Mouse (Mus musculus) spleen, postnatal 4 days (tissue): ENCODE data around the gene Timm10.
"Not testable (repeated sequence)": the region's sequence is repeated elsewhere in the genome, so short reads cannot be mapped to it uniquely, and the experiment has no call there.

ENCODE experiments used
- DNase-seq, 2 experiments: peaks; one replicate each; pipeline ENCODE4 v3.0.0; 2022; ENCODE audit warnings: low spot score in 2 of 2

Timm10 gene

GRCm38 (mm10) chr2:84826488-84827282 is at the start of gene Timm10:
TSS of gene Timm10 (plus strand) at chr2:84826997.
- DNase-seq: peak; percentile 82 to 87

GRCm38 (mm10) chr2:84777706-84778105 is 49.1 kb upstream of the Timm10 start:
- no peak for DNase-seq

- no peak for DNase-seq
Measured at GRCm38 (mm10) chr2:84779210-84779609, 47.6 kb upstream of the Timm10 start.

GRCm38 (mm10) chr2:84783315-84783714 is 43.5 kb upstream of the Timm10 start:
- DNase-seq: no peak

GRCm38 (mm10) chr2:84783840-84784566 is 42.8 kb upstream of the Timm10 start:
- no peak for DNase-seq

- DNase-seq: no peak
Measured at GRCm38 (mm10) chr2:84788316-84788715, 38.5 kb upstream of the Timm10 start.

- DNase-seq: no peak
Measured at GRCm38 (mm10) chr2:84790418-84790817, 36.4 kb upstream of the Timm10 start.

GRCm38 (mm10) chr2:84792516-84792915 is 34.3 kb upstream of the Timm10 start:
- DNase-seq: no peak

- no peak for DNase-seq
Measured at GRCm38 (mm10) chr2:84793154-84793553, 33.6 kb upstream of the Timm10 start.

GRCm38 (mm10) chr2:84793871-84794270 is 32.9 kb upstream of the Timm10 start:
- no peak for DNase-seq

- DNase-seq: peak; percentile 86 to 92
Measured at GRCm38 (mm10) chr2:84797833-84798492, 28.8 kb upstream of the Timm10 start.

GRCm38 (mm10) chr2:84798493-84798921 is 28.3 kb upstream of the Timm10 start, which contains the start of gene Ube2l6:
TSS of gene Ube2l6 (plus strand) at chr2:84798828.
- DNase-seq: peak; percentile 91 to 93

- DNase-seq: peak; percentile 78 to 85
Measured at GRCm38 (mm10) chr2:84799041-84799561, 27.7 kb upstream of the Timm10 start.

GRCm38 (mm10) chr2:84800304-84800703 is 26.5 kb upstream of the Timm10 start:
- DNase-seq: no peak

- DNase-seq: not testable (repeated sequence)
Measured at GRCm38 (mm10) chr2:84801223-84801622, 25.6 kb upstream of the Timm10 start.

- no peak for DNase-seq
Measured at GRCm38 (mm10) chr2:84803963-84804362, 22.8 kb upstream of the Timm10 start.

GRCm38 (mm10) chr2:84806546-84806945 is 20.3 kb upstream of the Timm10 start:
- no peak for DNase-seq

- DNase-seq: no peak
Measured at GRCm38 (mm10) chr2:84809330-84809729, 17.5 kb upstream of the Timm10 start.

GRCm38 (mm10) chr2:84810526-84810885 is 16.3 kb upstream of the Timm10 start:
- DNase-seq: no peak

- peak; percentile 91 to 96 for DNase-seq
Measured at GRCm38 (mm10) chr2:84810886-84811577, 15.8 kb upstream of the Timm10 start.

GRCm38 (mm10) chr2:84811880-84812279 is 14.9 kb upstream of the Timm10 start:
- DNase-seq: peak; percentile 89
